Mouse (Mus musculus) kidney, embryonic 16.5 days (tissue): ENCODE measurements around the gene Secisbp2l. TPM values are rescaled to one million over a fixed set of nuclear protein-coding genes. Genes with fewer than 3 reads are reported as not detected.

Experiments
- ATAC-seq: fragments of 200-750 bp; cut with Nextera tagmentation; 2 replicates; pipeline ENCODE4 v1.8.0; 2017; ENCODE audit warnings: moderate TSS enrichment; ENCODE audit not compliant: low FRiP score, low TSS enrichment
- H3K27ac ChIP-seq: fragments of 300-500 bp; sonication (generic); 2 replicates; pipeline ENCODE4 v1.5.1; 2014; ENCODE audit warnings: low read length
- H3K27me3 ChIP-seq: fragments of 300-500 bp; sonication (generic); 2 replicates; pipeline ENCODE4 v1.6.1; 2014; ENCODE audit warnings: low read length, control low read depth, mixed read lengths; ENCODE audit not compliant: insufficient read depth
- H3K36me3 ChIP-seq: fragments of 300-500 bp; sonication (generic); 2 replicates; pipeline ENCODE4 v1.6.1; 2014; ENCODE audit warnings: low read length, control low read depth, mixed read lengths; ENCODE audit not compliant: insufficient read depth
- H3K4me1 ChIP-seq: fragments of 300-500 bp; sonication (generic); 2 replicates; pipeline ENCODE4 v1.6.1; 2014; ENCODE audit warnings: low read length, control low read depth, mixed read lengths; ENCODE audit not compliant: insufficient read depth
- H3K4me2 ChIP-seq: fragments of 300-500 bp; sonication (generic); replicated peaks from 2 replicates; pipeline ENCODE4 v1.6.1; 2014; ENCODE audit warnings: low read depth, low read length
- H3K4me3 ChIP-seq: fragments of 300-500 bp; sonication (generic); 2 replicates; pipeline ENCODE4 v1.5.1; 2014; ENCODE audit warnings: mild to moderate bottlenecking, low read length
- H3K9ac ChIP-seq: fragments of 300-500 bp; sonication (generic); replicated peaks from 2 replicates; pipeline ENCODE4 v1.6.1; 2014; ENCODE audit warnings: low read length
- H3K9me3 ChIP-seq: fragments of 300-500 bp; sonication (generic); 2 replicates; pipeline ENCODE4 v1.6.1; 2016; ENCODE audit warnings: low read length, control low read depth
- whole genome bisulfite sequencing: fragments of 180-500 bp; shearing (Covaris S2); extraction: QIAGEN DNeasy Blood & Tissue Kit; methylation state at CpG from one replicate; pipeline ENCODE4 v1.1.7; 2014; 5-methylcytosine and 5-hydroxymethylcytosine counted together
- polyA plus RNA-seq: library from polyadenylated mRNA; unstranded; fragments of >200 nt; fragmentation: Nextera tagmentation; extraction: Ambion mirVana; gene quantifications from 2 replicates; pipeline ENCODE4 v1.2.1, GENCODE M21; 2015

Secisbp2l gene
- polyA plus RNA-seq, 1 experiment from 2014 or later: 18.5 TPM

DNA sequence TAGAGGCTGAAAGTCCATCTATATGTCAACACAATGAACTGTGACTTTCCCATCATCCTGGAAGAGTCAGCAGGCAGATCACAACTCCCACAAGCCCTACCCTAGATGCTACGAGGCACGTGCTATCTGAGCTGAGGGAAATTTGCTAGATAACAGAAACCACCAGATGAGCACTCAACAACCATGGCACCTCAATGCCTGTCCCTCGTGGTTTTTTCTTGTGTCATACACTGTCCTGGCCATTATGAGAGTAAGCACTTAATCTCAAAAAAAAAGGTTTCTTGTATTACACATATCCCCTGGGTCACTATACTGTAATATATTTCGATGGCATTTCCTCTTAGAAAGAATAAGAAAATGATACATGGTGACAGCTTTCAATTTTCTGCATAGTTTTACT is 7.8 kb downstream of the Secisbp2l start:
- Histone ChIP-seq H3K4me1 (no peaks in the 10 kb centered on the region), H3K4me3 (no peak overlapping the region), H3K9me3 (no peaks in the 10 kb centered on the region), H3K27ac (no peak overlapping the region), H3K27me3 (no peaks in the 10 kb centered on the region), H3K4me2 (no peak overlapping the region), H3K36me3 (peaks cover 10% of the 10 kb centered on the region), H3K9ac (no peak overlapping the region)
- WGBS: 83% methylated on average over 4 of the region's 4 CpGs
- no peak for ATAC-seq

DNA sequence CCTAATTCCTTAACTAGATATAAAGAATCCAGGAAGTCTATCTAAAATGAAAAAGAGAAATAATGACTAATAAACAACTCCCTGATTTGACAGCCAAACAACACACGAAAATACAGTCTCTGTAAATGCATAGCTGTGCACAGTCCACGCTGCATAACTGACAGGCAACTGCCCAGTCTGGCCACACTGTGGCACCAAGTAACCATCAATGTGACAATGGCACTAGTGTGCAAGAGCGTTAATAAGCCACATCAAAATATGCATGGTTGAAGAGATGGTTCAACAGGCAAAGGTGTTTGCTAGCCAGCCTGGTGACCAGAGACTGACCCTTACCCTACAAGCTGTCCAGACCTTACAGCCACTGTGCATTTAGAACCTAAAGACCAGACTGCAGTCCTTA is 17.6 kb downstream of the Secisbp2l start:
- H3K27me3 ChIP-seq: no peaks in the 10 kb centered on the region
- H3K4me1 ChIP-seq: no peaks in the 10 kb centered on the region
- H3K27ac ChIP-seq: no peak overlapping the region
- ATAC-seq: no peak; the same call in 1 of the 2 replicates
- H3K36me3 ChIP-seq: peaks cover 53% of the 10 kb centered on the region
- no peak overlapping the region for H3K4me2 ChIP-seq
- H3K9me3 ChIP-seq: no peaks in the 10 kb centered on the region
- H3K4me3 ChIP-seq: no peak overlapping the region
- no peak overlapping the region for H3K9ac ChIP-seq
- WGBS: 82% methylated on average over 3 of the region's 3 CpGs

DNA sequence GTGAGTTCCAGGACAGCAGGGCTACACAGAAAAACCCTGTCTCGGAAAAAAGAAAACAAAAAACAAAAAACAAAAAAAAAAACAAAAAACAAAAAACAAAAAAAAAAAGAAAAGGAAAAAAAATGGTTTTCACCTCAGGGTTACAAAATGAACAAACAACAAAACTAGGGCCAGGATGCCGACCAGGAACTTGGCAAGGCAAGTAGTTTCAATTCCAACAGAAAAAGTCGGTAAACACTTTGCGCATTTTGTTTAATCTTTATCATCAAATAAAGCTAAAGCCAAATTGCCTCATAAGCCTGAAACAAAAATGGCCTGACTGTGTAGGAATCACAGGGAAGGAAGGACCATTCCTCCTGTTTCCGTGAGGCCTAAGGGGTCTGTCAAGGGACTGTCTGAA is 18.1 kb downstream of the Secisbp2l start:
- WGBS: 87% methylated on average over 5 of the region's 5 CpGs
- Histone ChIP-seq H3K27me3 (no peaks in the 10 kb centered on the region), H3K4me3 (no peak overlapping the region), H3K9me3 (no peaks in the 10 kb centered on the region), H3K4me1 (no peaks in the 10 kb centered on the region), H3K36me3 (peaks cover 55% of the 10 kb centered on the region), H3K4me2 (no peak overlapping the region), H3K9ac (no peak overlapping the region), H3K27ac (no peak overlapping the region)
- ATAC-seq: no peak

DNA sequence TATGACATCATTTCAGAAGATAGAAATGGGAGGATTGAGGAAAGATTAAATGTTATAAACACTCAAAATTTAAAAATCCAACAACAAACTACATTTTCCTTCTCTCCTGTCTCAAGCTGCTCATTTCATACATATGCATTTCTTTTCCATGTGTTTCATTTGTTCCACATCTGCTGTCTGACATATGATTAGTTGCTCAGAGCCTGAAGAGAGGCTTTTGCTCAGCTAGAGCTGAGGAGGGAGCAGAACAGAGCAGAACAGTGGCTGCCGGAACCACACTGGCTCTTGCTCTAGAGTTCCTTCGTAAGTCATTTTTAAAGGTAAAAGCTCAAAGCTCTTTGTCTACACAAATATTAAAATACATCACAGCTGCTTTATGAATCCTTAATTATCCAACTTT is 33.3 kb downstream of the Secisbp2l start:
- H3K4me3 ChIP-seq: no peak overlapping the region
- peaks cover 51% of the 10 kb centered on the region for H3K36me3 ChIP-seq
- H3K27ac ChIP-seq: no peak overlapping the region
- H3K27me3 ChIP-seq: no peaks in the 10 kb centered on the region
- no peak overlapping the region for H3K9ac ChIP-seq
- 91% methylated on average over 2 of the region's 2 CpGs for WGBS
- no peak overlapping the region for H3K4me2 ChIP-seq
- no peaks in the 10 kb centered on the region for H3K9me3 ChIP-seq
- ATAC-seq: no peak
- no peaks in the 10 kb centered on the region for H3K4me1 ChIP-seq

DNA sequence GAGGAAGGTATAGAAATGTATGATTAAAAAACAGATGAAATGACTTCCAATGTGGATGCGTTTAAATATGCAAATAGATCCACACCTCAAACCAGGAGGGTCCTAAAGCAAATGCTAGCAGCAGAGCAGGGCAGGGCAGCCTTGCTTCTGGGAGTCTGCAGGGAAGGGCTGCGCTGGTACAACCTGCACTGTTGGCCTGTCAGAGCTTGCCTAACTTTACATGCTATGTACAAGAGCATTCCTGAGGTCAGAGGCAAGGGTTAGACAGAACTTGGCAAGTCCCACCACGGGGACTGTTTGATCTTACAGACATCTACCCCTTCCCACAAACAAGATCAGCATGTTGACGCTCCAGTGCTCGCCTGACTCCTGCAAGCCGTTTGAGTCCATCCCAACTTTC is 43.3 kb downstream of the Secisbp2l start:
- H3K4me2 ChIP-seq: no peak overlapping the region
- H3K4me1 ChIP-seq: no peaks in the 10 kb centered on the region
- no peak overlapping the region for H3K9ac ChIP-seq
- ATAC-seq: no peak
- H3K36me3 ChIP-seq: peaks cover 29% of the 10 kb centered on the region
- no peak overlapping the region for H3K4me3 ChIP-seq
- H3K27ac ChIP-seq: no peak overlapping the region
- 79% methylated on average over 6 of the region's 6 CpGs for WGBS
- H3K9me3 ChIP-seq: no peaks in the 10 kb centered on the region
- no peaks in the 10 kb centered on the region for H3K27me3 ChIP-seq

DNA sequence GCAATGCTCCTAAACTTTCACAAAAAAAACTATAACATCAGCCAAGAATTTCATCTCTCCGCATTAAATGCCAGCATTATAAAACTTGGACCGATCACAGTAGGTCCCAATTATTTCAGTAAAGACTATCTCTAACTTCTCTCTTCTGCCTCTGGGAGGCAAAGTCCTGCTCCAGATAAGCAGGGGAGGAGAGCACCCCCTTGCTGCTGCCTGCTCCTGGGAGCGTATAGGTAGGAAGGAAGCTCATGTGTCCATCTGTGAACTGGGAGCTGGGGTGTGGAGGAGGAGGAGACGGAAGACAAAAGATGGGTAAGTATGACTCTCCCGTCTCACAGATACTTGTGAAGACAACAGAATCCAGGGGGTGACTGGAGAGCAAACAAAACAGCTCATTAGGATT is 44.0 kb downstream of the Secisbp2l start:
- H3K27ac ChIP-seq: no peak overlapping the region
- no peaks in the 10 kb centered on the region for H3K4me1 ChIP-seq
- peaks cover 29% of the 10 kb centered on the region for H3K36me3 ChIP-seq
- no peaks in the 10 kb centered on the region for H3K9me3 ChIP-seq
- no peaks in the 10 kb centered on the region for H3K27me3 ChIP-seq
- no peak overlapping the region for H3K4me3 ChIP-seq
- 63% methylated on average over 5 of the region's 5 CpGs for WGBS
- H3K9ac ChIP-seq: no peak overlapping the region
- H3K4me2 ChIP-seq: no peak overlapping the region
- no peak for ATAC-seq

DNA sequence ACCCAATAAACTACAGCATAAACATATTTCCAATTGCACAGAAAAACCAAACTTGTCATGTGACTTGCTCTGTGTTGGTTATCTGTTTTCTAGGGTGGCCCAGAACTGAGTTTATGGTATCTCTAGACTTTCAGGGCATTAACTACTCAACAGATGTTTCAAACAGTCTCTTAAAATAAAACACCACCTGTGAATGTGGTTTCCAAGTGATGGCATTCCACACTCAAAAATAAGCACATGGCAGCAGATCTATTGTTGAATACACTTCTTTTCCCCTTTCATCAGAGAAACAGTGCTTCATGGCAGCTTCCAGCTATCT is 46.7 kb downstream of the Secisbp2l start:
- peaks cover 5% of the 10 kb centered on the region; the same call in 1 of the 2 replicates for H3K4me1 ChIP-seq
- H3K9me3 ChIP-seq: no peaks in the 10 kb centered on the region
- H3K4me3 ChIP-seq: no peak overlapping the region
- no peak overlapping the region for H3K4me2 ChIP-seq
- no peaks in the 10 kb centered on the region for H3K27me3 ChIP-seq
- H3K36me3 ChIP-seq: peaks cover 18% of the 10 kb centered on the region
- no peak overlapping the region for H3K9ac ChIP-seq
- ATAC-seq: no peak
- no peak overlapping the region for H3K27ac ChIP-seq

DNA sequence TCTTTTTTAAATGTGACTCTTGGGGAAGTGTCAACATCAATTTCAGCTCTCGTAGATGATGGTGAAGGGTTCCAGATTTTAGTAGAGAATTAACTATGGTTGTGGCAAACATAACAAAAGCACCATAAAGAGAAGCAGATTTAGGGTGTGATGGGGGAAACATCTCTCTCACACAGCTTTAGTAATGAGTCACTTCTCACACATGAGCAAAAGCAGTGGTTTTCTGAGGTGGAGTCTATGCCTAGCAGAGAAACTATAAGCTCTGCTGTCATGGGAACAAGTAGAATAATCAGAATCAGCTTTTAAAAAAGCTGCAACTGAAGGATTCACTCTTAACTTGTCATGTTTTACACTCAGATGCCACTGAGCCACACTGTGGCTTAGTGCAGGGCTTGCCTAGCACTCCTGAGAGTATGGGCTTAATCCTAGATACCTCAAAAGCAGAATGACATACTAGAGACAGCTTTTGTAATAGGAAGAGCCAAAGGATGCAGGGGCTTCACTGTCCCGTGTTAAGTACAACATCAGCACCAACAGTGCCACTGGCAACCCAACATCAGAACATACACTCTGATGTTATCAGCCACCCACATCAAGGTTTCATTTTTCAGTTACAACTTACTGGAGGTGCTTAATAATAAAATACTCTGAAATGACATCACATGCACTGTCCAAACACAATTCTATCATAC is 47.2 kb downstream of the Secisbp2l start:
- no peak for ATAC-seq
- Histone ChIP-seq H3K9ac (no peak overlapping the region), H3K4me2 (no peak overlapping the region), H3K36me3 (peaks cover 15% of the 10 kb centered on the region), H3K27ac (no peak overlapping the region), H3K4me3 (no peak overlapping the region), H3K4me1 (peaks cover 5% of the 10 kb centered on the region; the same call in 1 of the 2 replicates), H3K27me3 (no peaks in the 10 kb centered on the region), H3K9me3 (no peaks in the 10 kb centered on the region)
- 54% methylated on average over 2 of the region's 2 CpGs for WGBS

DNA sequence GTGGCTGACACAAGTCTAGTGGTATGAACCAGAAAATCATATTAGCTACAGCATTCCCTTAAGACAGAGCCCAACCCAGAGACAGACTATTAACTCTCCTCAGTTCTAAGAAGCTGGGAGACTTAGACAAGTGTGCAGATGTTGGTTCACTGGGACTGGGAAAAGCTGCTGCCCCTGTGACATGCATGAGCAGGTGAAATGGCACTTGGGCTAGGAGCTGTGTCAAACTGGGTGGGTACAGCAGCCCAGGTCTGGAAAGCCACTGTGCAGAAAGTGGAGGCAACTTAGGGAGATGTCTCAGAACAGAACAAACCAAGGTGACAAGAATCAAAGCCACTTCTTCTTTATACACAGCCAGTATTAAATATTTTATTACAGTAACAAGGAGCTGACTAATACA is 47.9 kb downstream of the Secisbp2l start:
- ATAC-seq: no peak
- Histone ChIP-seq H3K9ac (no peak overlapping the region), H3K9me3 (no peaks in the 10 kb centered on the region), H3K4me2 (no peak overlapping the region), H3K27ac (no peak overlapping the region), H3K36me3 (peaks cover 10% of the 10 kb centered on the region), H3K27me3 (no peaks in the 10 kb centered on the region), H3K4me3 (no peak overlapping the region), H3K4me1 (peaks cover 5% of the 10 kb centered on the region; the same call in 1 of the 2 replicates)

DNA sequence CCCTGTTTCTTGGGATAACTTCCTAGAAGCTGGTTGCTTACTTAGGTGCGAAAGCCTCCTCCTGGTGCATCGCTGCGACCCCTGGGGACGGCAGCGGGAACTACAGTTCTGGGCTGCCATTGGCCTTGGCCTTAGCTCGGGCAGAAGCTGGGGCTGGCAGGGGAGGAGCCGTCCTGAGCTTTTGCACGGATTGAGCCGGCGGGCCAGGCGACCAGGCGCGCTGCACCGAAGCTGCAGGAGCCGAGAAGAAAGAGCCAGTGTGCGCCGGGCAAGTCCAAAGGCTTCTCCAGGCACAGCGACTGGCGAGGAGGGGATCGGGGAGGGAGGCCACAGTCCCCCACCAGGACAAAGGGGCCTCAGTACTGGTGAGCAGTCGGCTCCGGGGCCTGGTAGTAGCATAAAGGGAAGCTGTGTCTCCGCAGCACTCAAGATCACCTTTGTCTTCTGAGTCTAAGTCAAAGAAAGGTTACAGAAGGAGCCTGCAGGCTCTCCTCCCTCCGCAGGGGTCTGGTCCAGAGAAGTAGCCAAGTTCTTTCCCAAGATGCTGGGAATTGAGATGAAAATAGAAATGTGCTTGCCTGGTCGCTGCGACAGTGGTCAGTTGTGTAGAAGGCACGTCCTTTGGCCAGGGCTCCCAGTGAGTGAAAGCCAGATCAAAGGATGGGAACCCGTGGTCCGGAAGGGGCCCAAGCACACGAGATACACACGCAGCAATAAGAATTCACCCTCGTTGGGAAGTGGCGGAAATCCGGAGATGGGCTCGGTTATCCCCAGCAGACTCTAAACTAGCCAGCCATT is 50.7 kb downstream of the Secisbp2l start:
- peak; percentile 96 for ATAC-seq
- 0 out of 2 replicates have a peak, but pooled peaks cover 3% of the 10 kb centered on the region for H3K27me3 ChIP-seq
- 5% methylated on average over 35 of the region's 35 CpGs for WGBS

More for the DNA sequence above, 50.7 kb downstream of the Secisbp2l start:
- H3K27ac ChIP-seq: peak overlapping the region; percentile 68
- no peaks in the 10 kb centered on the region for H3K9me3 ChIP-seq
- H3K4me2 ChIP-seq: peak overlapping the region; percentile 79
- H3K36me3 ChIP-seq: no peaks in the 10 kb centered on the region
- peak overlapping the region; percentile 83 for H3K9ac ChIP-seq
- peak overlapping the region; percentile 56 for H3K4me3 ChIP-seq
- H3K4me1 ChIP-seq: peaks cover 5% of the 10 kb centered on the region; the same call in 1 of the 2 replicates
